Mouse (Mus musculus): ENCODE measurements around the gene 9330159F19Rik. TPM values are rescaled to one million over a fixed set of nuclear protein-coding genes. Genes with fewer than 3 reads are reported as not detected.

9330159F19Rik gene
- polyA plus RNA-seq (2014; fragmentation: Nextera tagmentation; extraction: Ambion mirVana): 2.4 and 2.8 TPM in 2 replicates

GRCm38 (mm10) chr10:29211453-29211852 is at the start of gene 9330159F19Rik:
Gene 9330159F19Rik (plus strand): TSS chr10:29211606.
- H3K27me3 ChIP-seq (ENCODE audit: control insufficient read depth, insufficient read depth, low read length): no peaks in the 10 kb centered on the region
- peak; percentile 90 for ATAC-seq (replicated peaks; ENCODE audit: insufficient number of reproducible peaks, low FRiP score, low TSS enrichment, low read depth)
- DNase-seq (ENCODE audit: low spot score): peak; percentile 77
- no peaks in the 10 kb centered on the region for H3K36me3 ChIP-seq (replicated peaks; ENCODE audit: control insufficient read depth, insufficient read depth, low read depth, low read length)
- no peaks in the 10 kb centered on the region for H3K4me1 ChIP-seq (ENCODE audit: control insufficient read depth, insufficient read depth, low read length)
- H3K9me3 ChIP-seq (replicated peaks; ENCODE audit: control insufficient read depth, low read length): no peaks in the 10 kb centered on the region
- H3K4me2 ChIP-seq (ENCODE audit: low read depth, low read length): no peak within 1 kb of the TSS
- H3K4me3 ChIP-seq (ENCODE audit: low read depth, low read length): no peak within 1 kb of the TSS
- no peak within 1 kb of the TSS for H3K9ac ChIP-seq (replicated peaks; ENCODE audit: low read length)
- H3K27ac ChIP-seq (replicated peaks; ENCODE audit: low read depth, low read length): no peak within 1 kb of the TSS
- 17% methylated on average over 4 of the region's 4 CpGs for WGBS

- 84% methylated on average over 2 of the region's 2 CpGs for WGBS
- Histone ChIP-seq H3K4me3 (ENCODE audit: low read depth, low read length) (no peak overlapping the region), H3K9me3 (replicated peaks; ENCODE audit: control insufficient read depth, low read length) (no peaks in the 10 kb centered on the region), H3K27ac (replicated peaks; ENCODE audit: low read depth, low read length) (no peak overlapping the region), H3K9ac (replicated peaks; ENCODE audit: low read length) (no peak overlapping the region), H3K4me2 (ENCODE audit: low read depth, low read length) (no peak overlapping the region), H3K4me1 (ENCODE audit: control insufficient read depth, insufficient read depth, low read length) (no peaks in the 10 kb centered on the region), H3K36me3 (replicated peaks; ENCODE audit: control insufficient read depth, insufficient read depth, low read depth, low read length) (no peaks in the 10 kb centered on the region), H3K27me3 (ENCODE audit: control insufficient read depth, insufficient read depth, low read length) (no peaks in the 10 kb centered on the region)
- ATAC-seq (replicated peaks; ENCODE audit: insufficient number of reproducible peaks, low FRiP score, low TSS enrichment, low read depth): no peak
- DNase-seq (ENCODE audit: low spot score): no peak
Observed at GRCm38 (mm10) chr10:29161664-29162063, 49.7 kb upstream of the 9330159F19Rik start.

GRCm38 (mm10) chr10:29173778-29174177 is 37.6 kb upstream of the 9330159F19Rik start:
- no peak overlapping the region for H3K9ac ChIP-seq (replicated peaks; ENCODE audit: low read length)
- no peaks in the 10 kb centered on the region for H3K4me1 ChIP-seq (ENCODE audit: control insufficient read depth, insufficient read depth, low read length)
- H3K4me2 ChIP-seq (ENCODE audit: low read depth, low read length): no peak overlapping the region
- no peaks in the 10 kb centered on the region for H3K27me3 ChIP-seq (ENCODE audit: control insufficient read depth, insufficient read depth, low read length)
- no peak overlapping the region for H3K27ac ChIP-seq (replicated peaks; ENCODE audit: low read depth, low read length)
- 89% methylated on average over 2 of the region's 2 CpGs for WGBS
- DNase-seq (ENCODE audit: low spot score) (no peak), ATAC-seq (replicated peaks; ENCODE audit: insufficient number of reproducible peaks, low FRiP score, low TSS enrichment, low read depth) (no peak)
- no peaks in the 10 kb centered on the region for H3K9me3 ChIP-seq (replicated peaks; ENCODE audit: control insufficient read depth, low read length)
- H3K36me3 ChIP-seq (replicated peaks; ENCODE audit: control insufficient read depth, insufficient read depth, low read depth, low read length): no peaks in the 10 kb centered on the region
- H3K4me3 ChIP-seq (ENCODE audit: low read depth, low read length): no peak overlapping the region

- Histone ChIP-seq H3K9ac (replicated peaks; ENCODE audit: low read length) (no peak overlapping the region), H3K4me3 (ENCODE audit: low read depth, low read length) (no peak overlapping the region), H3K4me1 (ENCODE audit: control insufficient read depth, insufficient read depth, low read length) (no peaks in the 10 kb centered on the region), H3K4me2 (ENCODE audit: low read depth, low read length) (no peak overlapping the region), H3K27me3 (ENCODE audit: control insufficient read depth, insufficient read depth, low read length) (no peaks in the 10 kb centered on the region), H3K9me3 (replicated peaks; ENCODE audit: control insufficient read depth, low read length) (no peaks in the 10 kb centered on the region), H3K27ac (replicated peaks; ENCODE audit: low read depth, low read length) (no peak overlapping the region), H3K36me3 (replicated peaks; ENCODE audit: control insufficient read depth, insufficient read depth, low read depth, low read length) (no peaks in the 10 kb centered on the region)
- ATAC-seq (replicated peaks; ENCODE audit: insufficient number of reproducible peaks, low FRiP score, low TSS enrichment, low read depth): no peak
- DNase-seq (ENCODE audit: low spot score): peak; percentile 3
- WGBS: 69% methylated on average over 3 of the region's 3 CpGs
Observed at GRCm38 (mm10) chr10:29175656-29176055, 35.8 kb upstream of the 9330159F19Rik start.

- 86% methylated on average over 4 of the region's 4 CpGs for WGBS
- no peaks in the 10 kb centered on the region for H3K36me3 ChIP-seq (replicated peaks; ENCODE audit: control insufficient read depth, insufficient read depth, low read depth, low read length)
Observed at GRCm38 (mm10) chr10:29176881-29177280, 34.5 kb upstream of the 9330159F19Rik start.

GRCm38 (mm10) chr10:29178003-29178402 is 33.4 kb upstream of the 9330159F19Rik start:
- no peak for DNase-seq (ENCODE audit: low spot score)
- Histone ChIP-seq H3K4me2 (ENCODE audit: low read depth, low read length) (no peak overlapping the region), H3K27ac (replicated peaks; ENCODE audit: low read depth, low read length) (no peak overlapping the region), H3K4me1 (ENCODE audit: control insufficient read depth, insufficient read depth, low read length) (no peaks in the 10 kb centered on the region), H3K27me3 (ENCODE audit: control insufficient read depth, insufficient read depth, low read length) (no peaks in the 10 kb centered on the region), H3K4me3 (ENCODE audit: low read depth, low read length) (no peak overlapping the region), H3K9me3 (replicated peaks; ENCODE audit: control insufficient read depth, low read length) (no peaks in the 10 kb centered on the region), H3K9ac (replicated peaks; ENCODE audit: low read length) (no peak overlapping the region), H3K36me3 (replicated peaks; ENCODE audit: control insufficient read depth, insufficient read depth, low read depth, low read length) (no peaks in the 10 kb centered on the region)
- no peak for ATAC-seq (replicated peaks; ENCODE audit: insufficient number of reproducible peaks, low FRiP score, low TSS enrichment, low read depth)
- WGBS: 49% methylated on average over 2 of the region's 2 CpGs

More at GRCm38 (mm10) chr10:29176881-29177280, 34.5 kb upstream of the 9330159F19Rik start:
- ATAC-seq (replicated peaks; ENCODE audit: insufficient number of reproducible peaks, low FRiP score, low TSS enrichment, low read depth): no peak
- Histone ChIP-seq H3K9ac (replicated peaks; ENCODE audit: low read length) (no peak overlapping the region), H3K4me2 (ENCODE audit: low read depth, low read length) (no peak overlapping the region), H3K9me3 (replicated peaks; ENCODE audit: control insufficient read depth, low read length) (no peaks in the 10 kb centered on the region), H3K4me3 (ENCODE audit: low read depth, low read length) (no peak overlapping the region), H3K4me1 (ENCODE audit: control insufficient read depth, insufficient read depth, low read length) (no peaks in the 10 kb centered on the region), H3K27me3 (ENCODE audit: control insufficient read depth, insufficient read depth, low read length) (no peaks in the 10 kb centered on the region), H3K27ac (replicated peaks; ENCODE audit: low read depth, low read length) (no peak overlapping the region)
- DNase-seq (ENCODE audit: low spot score): no peak

GRCm38 (mm10) chr10:29180210-29180609 is 31.2 kb upstream of the 9330159F19Rik start:
- WGBS: 84% methylated on average over 3 of the region's 3 CpGs
- Histone ChIP-seq H3K27me3 (ENCODE audit: control insufficient read depth, insufficient read depth, low read length) (no peaks in the 10 kb centered on the region), H3K4me2 (ENCODE audit: low read depth, low read length) (no peak overlapping the region), H3K27ac (replicated peaks; ENCODE audit: low read depth, low read length) (no peak overlapping the region), H3K4me1 (ENCODE audit: control insufficient read depth, insufficient read depth, low read length) (no peaks in the 10 kb centered on the region), H3K9ac (replicated peaks; ENCODE audit: low read length) (no peak overlapping the region), H3K9me3 (replicated peaks; ENCODE audit: control insufficient read depth, low read length) (no peaks in the 10 kb centered on the region), H3K36me3 (replicated peaks; ENCODE audit: control insufficient read depth, insufficient read depth, low read depth, low read length) (no peaks in the 10 kb centered on the region), H3K4me3 (ENCODE audit: low read depth, low read length) (no peak overlapping the region)
- DNase-seq (ENCODE audit: low spot score) (no peak), ATAC-seq (replicated peaks; ENCODE audit: insufficient number of reproducible peaks, low FRiP score, low TSS enrichment, low read depth) (no peak)

GRCm38 (mm10) chr10:29181046-29181445 is 30.4 kb upstream of the 9330159F19Rik start:
- no peaks in the 10 kb centered on the region for H3K9me3 ChIP-seq (replicated peaks; ENCODE audit: control insufficient read depth, low read length)
- H3K27me3 ChIP-seq (ENCODE audit: control insufficient read depth, insufficient read depth, low read length): no peaks in the 10 kb centered on the region
- H3K9ac ChIP-seq (replicated peaks; ENCODE audit: low read length): no peak overlapping the region
- 88% methylated on average over 2 of the region's 2 CpGs for WGBS
- no peak overlapping the region for H3K27ac ChIP-seq (replicated peaks; ENCODE audit: low read depth, low read length)
- no peaks in the 10 kb centered on the region for H3K36me3 ChIP-seq (replicated peaks; ENCODE audit: control insufficient read depth, insufficient read depth, low read depth, low read length)
- ATAC-seq (replicated peaks; ENCODE audit: insufficient number of reproducible peaks, low FRiP score, low TSS enrichment, low read depth): no peak
- no peaks in the 10 kb centered on the region for H3K4me1 ChIP-seq (ENCODE audit: control insufficient read depth, insufficient read depth, low read length)
- DNase-seq (ENCODE audit: low spot score): no peak
- H3K4me3 ChIP-seq (ENCODE audit: low read depth, low read length): no peak overlapping the region
- H3K4me2 ChIP-seq (ENCODE audit: low read depth, low read length): no peak overlapping the region

Data from embryonic facial prominence, embryonic 11.5 days (tissue).